Mouse (Mus musculus) layer of hippocampus, adult 8-10 months (tissue): ENCODE results near the gene Doxl2. TPM values are rescaled to one million over a fixed set of nuclear protein-coding genes. Genes with fewer than 3 reads are reported as not detected.
"Not testable (repeated sequence)": the region's sequence is repeated elsewhere in the genome, so short reads cannot be mapped to it uniquely, and the experiment has no call there.

Source experiments
- DNase-seq, 2 experiments: peaks; one replicate each; pipeline ENCODE4 v3.0.0; 2022; ENCODE audit warnings: low spot score in 2 of 2
- total RNA-seq, 4 experiments: library from RNA; stranded (reverse); gene quantifications; 2 replicates each; pipeline ENCODE4 v1.2.4; 2022

The Doxl2 gene
- total RNA-seq: not detected

GRCm38 (mm10) chr6:48974663-48975062 lies at the start of gene Doxl2:
Gene Doxl2, plus strand, starts transcription at chr6:48974963.
- DNase-seq: no peak

- no peak for DNase-seq
These were observed 45.2 kb upstream of the Doxl2 start, which contains the start of gene 1600015I10Rik for GRCm38 (mm10) chr6:48929595-48929994. Gene 1600015I10Rik, plus strand, starts transcription at chr6:48929895.

- no peak for DNase-seq
These were observed 25.2 kb upstream of the Doxl2 start for GRCm38 (mm10) chr6:48949596-48949995.

- no peak for DNase-seq
These were observed 24.1 kb upstream of the Doxl2 start for GRCm38 (mm10) chr6:48950676-48951075.

GRCm38 (mm10) chr6:48951630-48952029 lies 23.1 kb upstream of the Doxl2 start:
- no peak for DNase-seq

GRCm38 (mm10) chr6:48953220-48953619 lies 21.5 kb upstream of the Doxl2 start:
- DNase-seq: no peak

- no peak for DNase-seq
These were observed 20.6 kb upstream of the Doxl2 start for GRCm38 (mm10) chr6:48954211-48954610.

- DNase-seq: peak in 1 of 2 experiments; percentile 44
These were observed 19.8 kb upstream of the Doxl2 start for GRCm38 (mm10) chr6:48954946-48955345.

- DNase-seq: no peak
These were observed 18.0 kb upstream of the Doxl2 start for GRCm38 (mm10) chr6:48956785-48957184.

GRCm38 (mm10) chr6:48958053-48958452 lies 16.7 kb upstream of the Doxl2 start:
- peak in 1 of 2 experiments; percentile 9 for DNase-seq

- DNase-seq: not testable (repeated sequence)
These were observed 15.6 kb upstream of the Doxl2 start for GRCm38 (mm10) chr6:48959151-48959550.

- not testable (repeated sequence) for DNase-seq
These were observed 8.1 kb upstream of the Doxl2 start for GRCm38 (mm10) chr6:48966696-48967095.

- no peak for DNase-seq
These were observed 6.9 kb upstream of the Doxl2 start for GRCm38 (mm10) chr6:48967868-48968267.

- no peak for DNase-seq
These were observed 4.9 kb downstream of the Doxl2 start for GRCm38 (mm10) chr6:48979616-48980015.

GRCm38 (mm10) chr6:48982305-48982704 lies 7.5 kb downstream of the Doxl2 start:
- DNase-seq: peak; percentile 11 to 23

GRCm38 (mm10) chr6:48986444-48986990 lies 11.8 kb downstream of the Doxl2 start, which contains the start of gene Svs1:
Gene Svs1, plus strand, starts transcription at chr6:48986861.
- DNase-seq: no peak

GRCm38 (mm10) chr6:48989971-48990370 lies 15.2 kb downstream of the Doxl2 start:
- no peak for DNase-seq

GRCm38 (mm10) chr6:48991991-48992390 lies 17.2 kb downstream of the Doxl2 start:
- no peak for DNase-seq

- DNase-seq: no peak
These were observed 23.4 kb downstream of the Doxl2 start for GRCm38 (mm10) chr6:48998186-48998585.

- no peak for DNase-seq
These were observed 24.0 kb downstream of the Doxl2 start for GRCm38 (mm10) chr6:48998796-48999195.

GRCm38 (mm10) chr6:49003381-49003780 lies 28.6 kb downstream of the Doxl2 start:
- no peak for DNase-seq

GRCm38 (mm10) chr6:49007981-49008380 lies 33.2 kb downstream of the Doxl2 start:
- DNase-seq: peak; percentile 41 to 56

GRCm38 (mm10) chr6:49008420-49009160 lies 33.8 kb downstream of the Doxl2 start:
- DNase-seq: no peak
